Mouse (Mus musculus) lung, postnatal 0 days (tissue): ENCODE measurements around the gene Nme4.

Experiments
- CTCF ChIP-seq: IDR thresholded peaks from 2 replicates; pipeline ENCODE4 v1.5.1; 2016; ENCODE audit warnings: antibody characterized with exemption, mild to moderate bottlenecking
- EP300 ChIP-seq: IDR thresholded peaks from 2 replicates; pipeline ENCODE4 v1.6.1; 2016; ENCODE audit warnings: antibody characterized with exemption, mild to moderate bottlenecking, control low read depth

- TF ChIP-seq CTCF (peak; percentile 42), EP300 (no peak)
Observed at GRCm38 (mm10) chr17:26113181-26113948, 18.0 kb upstream of the Nme4 start, which contains the start of gene Tmem8.
